Mouse (Mus musculus): ENCODE measurements at regions not wholly inside any gene's neighbourhood (a gene's known extent, or its start where the extent isn't known, plus 50 kb on each side); places are given as distances from the start of the nearest gene placed in this dataset.

GRCm38 (mm10) chr1:77081660-77082059 lies 433.2 kb downstream of the Epha4 start:
- Histone ChIP-seq H3K27me3 (no peaks in the 10 kb centered on the region), H3K36me3 (no peaks in the 10 kb centered on the region), H3K9me3 (no peaks in the 10 kb centered on the region), H3K4me2 (no peak overlapping the region), H3K9ac (no peak overlapping the region), H3K27ac (no peak overlapping the region), H3K4me1 (peaks cover 12% of the 10 kb centered on the region), H3K4me3 (no peak overlapping the region)
- no peak for ATAC-seq (ENCODE audit: insufficient number of reproducible peaks, low FRiP score, low TSS enrichment, low read depth)
- 48% methylated on average over 7 of the region's 7 CpGs for WGBS

GRCm38 (mm10) chr1:77082410-77082809 lies 432.5 kb downstream of the Epha4 start:
- H3K27ac ChIP-seq: no peak overlapping the region
- ATAC-seq (ENCODE audit: insufficient number of reproducible peaks, low FRiP score, low TSS enrichment, low read depth): no peak
- H3K9ac ChIP-seq: no peak overlapping the region
- peaks cover 12% of the 10 kb centered on the region for H3K4me1 ChIP-seq
- no peaks in the 10 kb centered on the region for H3K36me3 ChIP-seq
- no peak overlapping the region for H3K4me2 ChIP-seq
- no peaks in the 10 kb centered on the region for H3K27me3 ChIP-seq
- WGBS: 80% methylated on average over 3 of the region's 3 CpGs
- no peak overlapping the region for H3K4me3 ChIP-seq
- no peaks in the 10 kb centered on the region for H3K9me3 ChIP-seq

GRCm38 (mm10) chr1:77093551-77093950 lies 421.3 kb downstream of the Epha4 start:
- no peak overlapping the region for H3K4me2 ChIP-seq
- no peak overlapping the region for H3K27ac ChIP-seq
- H3K36me3 ChIP-seq: no peaks in the 10 kb centered on the region
- 49% methylated on average over 2 of the region's 2 CpGs for WGBS
- no peaks in the 10 kb centered on the region for H3K27me3 ChIP-seq
- H3K9me3 ChIP-seq: no peaks in the 10 kb centered on the region
- H3K9ac ChIP-seq: no peak overlapping the region
- H3K4me1 ChIP-seq: no peaks in the 10 kb centered on the region
- H3K4me3 ChIP-seq: no peak overlapping the region
- ATAC-seq (ENCODE audit: insufficient number of reproducible peaks, low FRiP score, low TSS enrichment, low read depth): no peak

- peaks cover 9% of the 10 kb centered on the region for H3K4me1 ChIP-seq
- H3K4me2 ChIP-seq: no peak overlapping the region
- H3K9ac ChIP-seq: no peak overlapping the region
- no peak for ATAC-seq (ENCODE audit: insufficient number of reproducible peaks, low FRiP score, low TSS enrichment, low read depth)
- H3K36me3 ChIP-seq: no peaks in the 10 kb centered on the region
- WGBS: 55% methylated on average over 12 of the region's 12 CpGs
- no peak overlapping the region for H3K27ac ChIP-seq
- H3K4me3 ChIP-seq: no peak overlapping the region
- H3K9me3 ChIP-seq: no peaks in the 10 kb centered on the region
- no peaks in the 10 kb centered on the region; the same call in 1 of the 2 replicates for H3K27me3 ChIP-seq
Measured at GRCm38 (mm10) chr1:77101726-77102272, 413.1 kb downstream of the Epha4 start.

- H3K9ac ChIP-seq: no peak overlapping the region
- no peak for ATAC-seq (ENCODE audit: insufficient number of reproducible peaks, low FRiP score, low TSS enrichment, low read depth)
- H3K27ac ChIP-seq: no peak overlapping the region
- H3K9me3 ChIP-seq: no peaks in the 10 kb centered on the region
- H3K36me3 ChIP-seq: no peaks in the 10 kb centered on the region
- H3K4me3 ChIP-seq: no peak overlapping the region
- 0 out of 2 replicates have a peak overlapping the region, but pooled peaks have one; percentile 6 for H3K4me2 ChIP-seq
- WGBS: 49% methylated on average over 13 of the region's 13 CpGs
- no peaks in the 10 kb centered on the region; the same call in 1 of the 2 replicates for H3K27me3 ChIP-seq
- peaks cover 9% of the 10 kb centered on the region for H3K4me1 ChIP-seq
Measured at GRCm38 (mm10) chr1:77102421-77103133, 412.3 kb downstream of the Epha4 start.

GRCm38 (mm10) chr1:77109861-77110785 lies 404.8 kb downstream of the Epha4 start:
- Histone ChIP-seq H3K9ac (no peak overlapping the region), H3K36me3 (no peaks in the 10 kb centered on the region), H3K9me3 (no peaks in the 10 kb centered on the region), H3K4me1 (no peaks in the 10 kb centered on the region), H3K27me3 (no peaks in the 10 kb centered on the region), H3K4me3 (no peak overlapping the region), H3K4me2 (no peak overlapping the region), H3K27ac (no peak overlapping the region)
- no peak for ATAC-seq (ENCODE audit: insufficient number of reproducible peaks, low FRiP score, low TSS enrichment, low read depth)
- WGBS: 73% methylated on average over 6 of the region's 6 CpGs

- Histone ChIP-seq H3K36me3 (no peaks in the 10 kb centered on the region), H3K27ac (no peak overlapping the region), H3K4me1 (no peaks in the 10 kb centered on the region), H3K27me3 (no peaks in the 10 kb centered on the region), H3K4me3 (no peak overlapping the region), H3K9ac (no peak overlapping the region), H3K4me2 (no peak overlapping the region), H3K9me3 (no peaks in the 10 kb centered on the region)
- WGBS: 50% methylated on average over 3 of the region's 3 CpGs
- ATAC-seq (ENCODE audit: insufficient number of reproducible peaks, low FRiP score, low TSS enrichment, low read depth): no peak
Measured at GRCm38 (mm10) chr1:77128411-77128810, 386.5 kb downstream of the Epha4 start.

DNA sequence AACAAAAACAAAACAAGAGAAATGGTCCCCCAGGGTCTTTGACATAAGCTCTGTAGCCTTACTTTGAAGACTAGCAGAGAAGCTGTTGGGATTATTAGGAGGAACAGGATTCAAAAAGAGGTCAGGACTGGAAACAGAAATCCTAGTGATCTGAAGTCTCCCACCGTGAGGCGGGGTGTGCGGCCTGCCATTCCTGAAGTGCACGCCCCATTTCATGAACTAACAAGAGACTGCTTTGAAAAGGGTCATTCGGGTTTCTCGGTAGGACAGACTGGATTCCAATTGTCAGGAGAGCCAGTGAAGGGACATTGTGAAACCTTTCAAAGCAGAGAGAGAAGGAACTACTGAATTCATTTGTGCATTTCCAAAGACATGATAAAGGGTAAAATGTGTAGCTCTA lies 377.2 kb downstream of the Epha4 start:
- Histone ChIP-seq H3K27me3 (no peaks in the 10 kb centered on the region), H3K9me3 (no peaks in the 10 kb centered on the region), H3K36me3 (no peaks in the 10 kb centered on the region), H3K4me3 (no peak overlapping the region), H3K27ac (no peak overlapping the region), H3K4me1 (peaks cover 8% of the 10 kb centered on the region; the same call in 1 of the 2 replicates), H3K9ac (no peak overlapping the region), H3K4me2 (no peak overlapping the region)
- no peak for ATAC-seq (ENCODE audit: insufficient number of reproducible peaks, low FRiP score, low TSS enrichment, low read depth)
- 65% methylated on average over 6 of the region's 6 CpGs for WGBS

- Histone ChIP-seq H3K9ac (no peak overlapping the region), H3K4me2 (no peak overlapping the region), H3K4me3 (no peak overlapping the region), H3K36me3 (no peaks in the 10 kb centered on the region), H3K27ac (no peak overlapping the region; the same call in 1 of the 2 replicates), H3K27me3 (no peaks in the 10 kb centered on the region), H3K4me1 (peaks cover 8% of the 10 kb centered on the region; the same call in 1 of the 2 replicates), H3K9me3 (no peaks in the 10 kb centered on the region)
- ATAC-seq (ENCODE audit: insufficient number of reproducible peaks, low FRiP score, low TSS enrichment, low read depth): peak; percentile 63; the same call in 1 of the 2 replicates
- WGBS: 22% methylated on average over 7 of the region's 7 CpGs
Measured at GRCm38 (mm10) chr1:77140906-77141305, 374.0 kb downstream of the Epha4 start.

DNA sequence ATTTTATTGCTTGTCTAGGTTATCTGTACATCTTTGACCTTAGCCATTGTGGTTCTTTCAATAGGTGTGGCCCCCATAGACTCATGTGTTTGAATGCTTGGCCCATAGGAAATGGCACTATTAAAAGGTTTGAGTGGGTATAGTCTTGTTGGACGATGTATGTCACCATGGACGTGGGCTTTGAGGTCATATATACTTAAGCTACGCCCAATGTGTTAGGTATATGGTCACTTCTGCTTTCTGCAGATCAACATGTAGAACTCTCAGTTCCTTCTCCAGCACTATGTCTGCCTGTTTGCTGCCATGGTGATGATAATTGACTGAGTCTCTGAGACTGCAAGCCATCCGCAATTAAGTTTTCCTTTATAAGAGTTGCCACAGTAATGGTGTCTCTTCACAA lies 366.8 kb downstream of the Epha4 start:
- Histone ChIP-seq H3K4me1 (no peaks in the 10 kb centered on the region), H3K4me2 (no peak overlapping the region)

GRCm38 (mm10) chr1:77168316-77168715 lies 346.6 kb downstream of the Epha4 start:
- no peaks in the 10 kb centered on the region for H3K27me3 ChIP-seq
- H3K36me3 ChIP-seq: no peaks in the 10 kb centered on the region
- WGBS: 74% methylated on average over 4 of the region's 4 CpGs
- H3K4me1 ChIP-seq: no peaks in the 10 kb centered on the region
- ATAC-seq (ENCODE audit: insufficient number of reproducible peaks, low FRiP score, low TSS enrichment, low read depth): no peak
- no peak overlapping the region for H3K27ac ChIP-seq
- no peak overlapping the region for H3K9ac ChIP-seq
- no peak overlapping the region for H3K4me2 ChIP-seq
- H3K4me3 ChIP-seq: no peak overlapping the region
- H3K9me3 ChIP-seq: no peaks in the 10 kb centered on the region

More for the DNA sequence above, 366.8 kb downstream of the Epha4 start:
- no peak for ATAC-seq (ENCODE audit: insufficient number of reproducible peaks, low FRiP score, low TSS enrichment, low read depth)
- Histone ChIP-seq H3K9ac (no peak overlapping the region), H3K36me3 (no peaks in the 10 kb centered on the region), H3K27me3 (no peaks in the 10 kb centered on the region), H3K27ac (no peak overlapping the region), H3K9me3 (no peaks in the 10 kb centered on the region), H3K4me3 (no peak overlapping the region)
- 96% methylated on average over 4 of the region's 4 CpGs for WGBS

GRCm38 (mm10) chr1:77172463-77172862 lies 342.4 kb downstream of the Epha4 start:
- Histone ChIP-seq H3K27me3 (no peaks in the 10 kb centered on the region), H3K9me3 (no peaks in the 10 kb centered on the region), H3K4me1 (no peaks in the 10 kb centered on the region), H3K36me3 (no peaks in the 10 kb centered on the region), H3K27ac (no peak overlapping the region), H3K4me2 (no peak overlapping the region), H3K4me3 (no peak overlapping the region), H3K9ac (no peak overlapping the region)
- 52% methylated on average over 1 of the region's 1 CpGs for WGBS
- no peak for ATAC-seq (ENCODE audit: insufficient number of reproducible peaks, low FRiP score, low TSS enrichment, low read depth)

All from limb, embryonic 15.5 days (tissue).